Mouse (Mus musculus): Measurements from ENCODE around the gene AW146154.

GRCm38 (mm10) chr7:41512672-41513071, 13.0 kb upstream of the AW146154 start:
- TF ChIP-seq CTCF (IDR thresholded peaks at IDR 0.05; ENCODE audit: low read depth, low read length) (no peak), POLR2AphosphoS5 (IDR thresholded peaks at IDR 0.05; ENCODE audit: insufficient replicate concordance, low read depth, low read length) (no peak), GATA1 (IDR thresholded peaks at IDR 0.05; ENCODE audit: borderline replicate concordance, low read length) (no peak), TAL1 (conservative IDR thresholded peaks at IDR 0.05; ENCODE audit: low read depth, low read length) (no peak)

Measured in G1E (cell line).